Mouse (Mus musculus): ENCODE results near the gene 2210016F16Rik.

GRCm38 (mm10) chr13:58384779-58385546, at the start of gene 2210016F16Rik:
- no peak for TF ChIP-seq CTCF (IDR thresholded peaks at IDR 0.05; ENCODE audit: control insufficient read depth, insufficient read depth, insufficient replicate concordance, low read depth, low read length)
- peak; percentile 46 for TF ChIP-seq POLR2A (IDR thresholded peaks at IDR 0.05; ENCODE audit: control insufficient read depth, low read depth, low read length)
